Mouse (Mus musculus): ENCODE results near the gene Agt. TPM values are rescaled to one million over a fixed set of nuclear protein-coding genes. Genes with fewer than 3 reads are reported as not detected.

The Agt gene
- polyA plus RNA-seq, 1 experiment from 2014 or later, result 0.15 TPM

DNA sequence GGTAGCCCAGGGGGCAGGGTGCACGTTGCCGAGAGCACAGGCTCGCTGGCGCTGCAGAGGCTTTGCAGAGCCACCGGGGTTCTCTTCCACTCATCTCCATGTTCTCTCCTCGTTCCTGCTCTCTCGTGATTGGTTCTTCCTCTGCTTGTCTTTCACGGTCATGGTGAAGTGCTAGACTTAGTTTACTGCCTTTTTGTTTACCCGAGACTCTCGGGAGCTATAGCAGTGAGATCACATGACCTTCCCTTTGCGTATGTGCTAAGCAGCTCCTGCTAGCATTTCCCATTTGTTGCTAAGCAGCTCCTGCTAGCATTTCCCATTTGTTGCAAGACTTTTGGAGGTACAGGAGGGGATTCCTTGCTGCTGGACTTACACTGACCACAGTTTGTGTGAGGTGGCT, 22.2 kb downstream of the Agt start:
- Histone ChIP-seq H3K27ac (replicated peaks) (no peak overlapping the region), H3K4me1 (no peaks in the 10 kb centered on the region), H3K27me3 (replicated peaks; ENCODE audit: low read depth, poor library complexity, severe bottlenecking) (no peaks in the 10 kb centered on the region), H3K36me3 (replicated peaks) (peaks cover 98% of the 10 kb centered on the region), H3K4me3 (no peak overlapping the region), H3K9me3 (no peaks in the 10 kb centered on the region)
- DNase-seq (ENCODE audit: low spot score), result no peak
- WGBS, result 84% methylated on average over 11 of the region's 11 CpGs

DNA sequence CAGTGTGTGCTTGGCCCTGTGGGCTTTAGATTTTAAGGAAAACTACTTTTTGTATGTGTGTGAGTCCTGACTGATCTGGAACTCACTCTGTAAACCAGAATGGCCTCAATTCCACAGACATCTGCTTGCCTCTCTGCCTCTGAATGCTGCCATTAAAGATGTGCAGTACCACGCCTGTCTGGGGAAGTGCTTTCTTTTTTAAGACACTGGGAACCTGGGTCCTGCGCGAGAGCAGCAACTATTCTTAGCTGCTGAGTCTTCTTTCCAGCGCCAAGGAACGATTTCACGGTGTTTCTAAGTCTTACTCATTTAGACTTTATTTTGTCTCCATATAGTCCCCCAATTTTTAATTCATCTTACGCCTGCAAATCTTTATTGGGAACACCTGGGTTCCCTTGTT, 22.7 kb downstream of the Agt start:
- Histone ChIP-seq H3K4me1 (no peaks in the 10 kb centered on the region), H3K27me3 (replicated peaks; ENCODE audit: low read depth, poor library complexity, severe bottlenecking) (no peaks in the 10 kb centered on the region), H3K4me3 (no peak overlapping the region), H3K27ac (replicated peaks) (no peak overlapping the region), H3K9me3 (no peaks in the 10 kb centered on the region), H3K36me3 (replicated peaks) (peaks cover 98% of the 10 kb centered on the region)
- no peak for DNase-seq (ENCODE audit: low spot score)
- WGBS, result 94% methylated on average over 7 of the region's 7 CpGs

DNA sequence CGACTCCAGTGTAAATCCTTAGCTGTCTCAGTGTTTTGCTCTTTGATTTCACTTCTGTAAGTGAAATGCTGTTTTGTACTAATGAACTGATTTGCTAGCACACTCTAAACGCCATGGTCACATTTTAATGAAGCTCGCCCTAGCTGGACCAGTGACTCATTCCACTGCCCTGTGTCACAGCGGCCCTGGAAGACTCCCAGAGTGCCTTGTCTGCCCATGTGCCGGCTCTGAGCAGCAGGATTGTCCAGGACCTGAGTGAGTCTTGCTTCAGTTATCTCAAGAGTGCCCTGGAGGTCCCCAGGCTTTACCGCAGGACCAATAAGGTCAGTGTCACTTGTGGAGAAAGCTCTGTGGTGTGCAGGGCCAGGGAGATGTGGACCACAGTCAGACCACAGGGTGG, 23.1 kb downstream of the Agt start:
- peaks cover 98% of the 10 kb centered on the region for H3K36me3 ChIP-seq (replicated peaks)
- 92% methylated on average over 6 of the region's 6 CpGs for WGBS
- H3K27ac ChIP-seq (replicated peaks), result no peak overlapping the region

DNA sequence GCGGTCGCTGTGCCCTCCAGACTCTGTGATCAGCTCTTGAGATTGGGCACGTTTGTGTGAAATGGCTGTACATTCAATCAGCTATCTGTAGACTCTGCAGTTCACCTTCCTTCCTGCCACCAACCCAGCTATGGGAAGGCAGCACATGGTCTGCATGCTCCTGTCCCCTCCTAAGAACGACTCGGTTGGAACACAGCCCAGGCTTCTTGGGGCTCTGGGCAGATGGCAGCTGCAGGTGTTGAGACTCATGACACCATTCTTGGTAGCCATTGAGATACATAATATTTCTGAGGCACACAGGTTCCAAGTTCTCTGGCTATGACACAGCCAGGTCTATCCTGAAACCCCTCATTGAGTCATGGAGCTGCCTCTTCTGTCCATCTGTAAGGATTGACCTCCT, 26.2 kb downstream of the Agt start:
- no peaks in the 10 kb centered on the region for H3K4me1 ChIP-seq
- no peaks in the 10 kb centered on the region for H3K9me3 ChIP-seq
- no peak overlapping the region for H3K27ac ChIP-seq (replicated peaks)
- WGBS, result 95% methylated on average over 5 of the region's 5 CpGs
- H3K27me3 ChIP-seq (replicated peaks; ENCODE audit: low read depth, poor library complexity, severe bottlenecking), result no peaks in the 10 kb centered on the region
- H3K4me3 ChIP-seq, result no peak overlapping the region
- DNase-seq (ENCODE audit: low spot score), result no peak
- peaks cover 100% of the 10 kb centered on the region for H3K36me3 ChIP-seq (replicated peaks)

More for the DNA sequence above, 23.1 kb downstream of the Agt start:
- no peaks in the 10 kb centered on the region for H3K4me1 ChIP-seq
- no peaks in the 10 kb centered on the region for H3K9me3 ChIP-seq
- no peaks in the 10 kb centered on the region for H3K27me3 ChIP-seq (replicated peaks; ENCODE audit: low read depth, poor library complexity, severe bottlenecking)
- DNase-seq (ENCODE audit: low spot score), result no peak
- H3K4me3 ChIP-seq, result no peak overlapping the region

DNA sequence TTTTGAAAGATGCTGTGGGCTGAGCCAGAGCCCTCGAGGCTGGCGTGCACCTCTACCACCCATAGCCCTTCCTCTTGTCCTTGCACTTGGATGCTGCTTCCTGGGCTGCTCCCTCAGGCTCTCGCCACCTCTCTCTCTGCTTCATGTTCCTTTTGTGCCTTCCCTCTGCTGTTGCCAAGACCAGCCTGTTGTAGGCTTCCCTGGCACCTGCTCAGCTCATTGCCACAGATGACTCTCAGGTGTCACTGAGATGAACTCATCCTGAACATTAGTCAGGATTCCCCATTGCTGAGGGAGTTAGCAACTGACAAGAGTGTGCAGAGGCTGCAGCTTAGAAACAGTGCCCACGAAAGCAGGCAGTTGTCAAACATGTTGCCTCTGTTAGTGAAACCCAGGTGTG, 27.5 kb downstream of the Agt start:
- H3K4me3 ChIP-seq, result no peak overlapping the region
- H3K4me1 ChIP-seq, result no peaks in the 10 kb centered on the region
- H3K9me3 ChIP-seq, result no peaks in the 10 kb centered on the region
- no peaks in the 10 kb centered on the region for H3K27me3 ChIP-seq (replicated peaks; ENCODE audit: low read depth, poor library complexity, severe bottlenecking)
- no peak overlapping the region for H3K27ac ChIP-seq (replicated peaks)
- DNase-seq (ENCODE audit: low spot score), result no peak
- H3K36me3 ChIP-seq (replicated peaks), result peaks cover 97% of the 10 kb centered on the region
- 95% methylated on average over 4 of the region's 4 CpGs for WGBS

DNA sequence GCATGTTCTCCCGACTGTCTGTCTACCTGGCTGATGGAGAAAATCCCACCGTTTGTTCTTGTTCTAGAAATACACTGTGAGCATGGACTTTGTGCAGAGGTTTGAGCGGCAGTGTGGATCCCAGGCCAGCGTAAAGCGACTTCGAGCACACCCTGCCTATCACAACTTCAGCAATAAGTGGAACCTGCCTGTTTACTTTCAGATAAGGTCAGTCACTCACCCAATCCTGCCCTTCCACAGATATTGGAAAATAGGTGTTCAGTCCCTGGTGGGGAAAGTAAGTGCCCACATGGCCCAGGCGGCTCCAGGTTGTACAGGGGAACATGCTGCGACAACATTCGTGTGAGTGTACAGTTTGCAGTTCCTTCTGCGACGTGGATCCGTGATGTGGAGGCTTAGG, 28.6 kb downstream of the Agt start:
- peaks cover 94% of the 10 kb centered on the region for H3K36me3 ChIP-seq (replicated peaks)
- H3K9me3 ChIP-seq, result no peaks in the 10 kb centered on the region
- no peak overlapping the region for H3K4me3 ChIP-seq

DNA sequence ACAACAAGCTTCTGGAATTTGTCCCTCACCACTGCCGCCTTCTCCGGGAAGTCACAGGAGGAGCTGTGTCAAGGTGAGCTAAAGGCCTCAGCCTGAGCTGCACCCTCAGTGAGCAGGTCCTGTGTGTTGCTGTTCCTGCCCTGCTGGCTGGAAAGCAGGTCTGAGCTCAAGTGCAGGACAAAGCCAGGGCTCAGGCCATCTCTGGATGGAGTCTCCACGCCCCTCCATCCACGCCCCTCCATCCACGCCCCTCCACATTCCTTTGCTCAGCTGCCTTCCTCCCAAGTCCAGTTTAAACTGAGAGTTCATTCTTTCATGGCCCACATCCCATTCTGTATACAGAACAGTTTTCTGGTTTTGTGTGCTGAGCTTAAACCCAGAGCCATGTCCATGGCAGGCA, 34.1 kb downstream of the Agt start:
- WGBS, result 91% methylated on average over 5 of the region's 5 CpGs
- H3K9me3 ChIP-seq, result no peaks in the 10 kb centered on the region
- H3K4me1 ChIP-seq, result no peaks in the 10 kb centered on the region
- H3K4me3 ChIP-seq, result no peak overlapping the region
- no peaks in the 10 kb centered on the region for H3K27me3 ChIP-seq (replicated peaks; ENCODE audit: low read depth, poor library complexity, severe bottlenecking)
- no peak overlapping the region for H3K27ac ChIP-seq (replicated peaks)
- H3K36me3 ChIP-seq (replicated peaks), result peaks cover 92% of the 10 kb centered on the region
- no peak for DNase-seq (ENCODE audit: low spot score)

More for the DNA sequence above, 28.6 kb downstream of the Agt start:
- H3K27me3 ChIP-seq (replicated peaks; ENCODE audit: low read depth, poor library complexity, severe bottlenecking), result no peaks in the 10 kb centered on the region
- H3K4me1 ChIP-seq, result no peaks in the 10 kb centered on the region
- H3K27ac ChIP-seq (replicated peaks), result no peak overlapping the region
- DNase-seq (ENCODE audit: low spot score), result no peak
- WGBS, result 95% methylated on average over 12 of the region's 12 CpGs

DNA sequence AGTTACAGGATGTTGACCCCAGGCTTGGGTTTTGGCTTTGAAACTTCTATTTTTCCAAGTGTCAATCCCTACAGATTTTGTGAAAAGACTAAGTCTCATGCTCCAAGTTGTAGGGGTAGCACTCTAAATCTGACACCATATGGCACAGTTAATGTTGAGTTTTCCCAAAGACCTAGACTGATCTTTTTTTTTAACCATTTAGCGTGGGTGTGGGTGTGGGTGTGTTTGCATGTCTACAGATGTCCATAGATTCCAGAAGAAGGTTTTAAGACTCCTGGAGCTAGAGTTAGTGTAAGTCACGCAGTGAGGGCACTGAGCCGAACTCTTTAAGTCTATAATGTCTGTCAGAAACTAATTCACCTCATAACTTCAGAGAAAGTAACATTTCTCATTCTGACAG, 36.9 kb downstream of the Agt start:
- no peak for DNase-seq (ENCODE audit: low spot score)
- Histone ChIP-seq H3K9me3 (no peaks in the 10 kb centered on the region), H3K27me3 (replicated peaks; ENCODE audit: low read depth, poor library complexity, severe bottlenecking) (no peaks in the 10 kb centered on the region), H3K36me3 (replicated peaks) (peaks cover 88% of the 10 kb centered on the region), H3K4me1 (no peaks in the 10 kb centered on the region), H3K27ac (replicated peaks) (no peak overlapping the region), H3K4me3 (no peak overlapping the region)
- WGBS, result 96% methylated on average over 3 of the region's 3 CpGs

DNA sequence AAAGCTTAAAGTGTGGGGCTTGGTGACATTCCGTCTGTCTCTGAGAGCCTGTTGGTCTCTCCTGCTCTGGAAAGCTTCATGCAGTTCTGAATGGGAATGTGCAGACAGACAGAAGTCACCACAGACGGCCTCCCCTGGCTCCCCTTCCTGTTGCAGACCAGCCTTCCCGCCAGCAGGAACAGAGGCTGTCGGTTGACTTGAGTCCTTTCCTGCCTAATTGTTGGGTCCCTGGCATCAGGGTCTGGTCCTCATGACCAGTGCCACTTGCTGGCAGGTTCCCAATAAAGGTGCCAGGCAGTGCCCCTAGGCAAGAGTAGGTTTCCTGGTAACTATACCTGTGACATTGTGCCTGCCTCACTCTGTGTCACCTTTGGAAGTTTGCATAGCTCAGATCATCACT, 38.5 kb downstream of the Agt start:
- peaks cover 95% of the 10 kb centered on the region for H3K36me3 ChIP-seq (replicated peaks)

DNA sequence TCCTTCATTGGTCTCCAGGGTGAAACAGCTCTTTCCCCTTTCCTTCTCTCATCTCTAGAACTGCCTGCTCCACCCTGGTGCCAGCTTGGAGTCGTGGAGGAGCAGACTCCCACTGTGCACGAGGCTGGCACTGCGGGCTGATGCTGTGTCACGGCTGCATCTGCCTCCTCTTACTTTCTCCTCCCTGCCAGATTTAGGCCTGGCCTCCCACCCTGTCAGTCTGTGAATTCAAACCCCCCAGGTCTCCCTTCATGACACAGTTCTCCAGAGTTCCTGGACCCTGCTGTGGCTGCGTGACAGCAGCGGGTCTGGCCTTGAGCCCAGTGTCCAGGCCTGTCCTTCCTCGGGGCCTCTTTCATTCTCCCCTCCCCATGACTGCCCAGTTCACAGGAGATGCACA, 39.0 kb downstream of the Agt start:
- Histone ChIP-seq H3K9me3 (no peaks in the 10 kb centered on the region), H3K4me3 (no peak overlapping the region), H3K4me1 (no peaks in the 10 kb centered on the region), H3K36me3 (replicated peaks) (peaks cover 95% of the 10 kb centered on the region), H3K27me3 (replicated peaks; ENCODE audit: low read depth, poor library complexity, severe bottlenecking) (no peaks in the 10 kb centered on the region), H3K27ac (replicated peaks) (no peak overlapping the region)
- WGBS, result 92% methylated on average over 7 of the region's 7 CpGs
- no peak for DNase-seq (ENCODE audit: low spot score)

More for the DNA sequence above, 38.5 kb downstream of the Agt start:
- no peak overlapping the region for H3K27ac ChIP-seq (replicated peaks)
- H3K4me1 ChIP-seq, result no peaks in the 10 kb centered on the region
- DNase-seq (ENCODE audit: low spot score), result no peak
- WGBS, result 84% methylated on average over 4 of the region's 4 CpGs
- H3K4me3 ChIP-seq, result no peak overlapping the region
- no peaks in the 10 kb centered on the region for H3K9me3 ChIP-seq
- no peaks in the 10 kb centered on the region for H3K27me3 ChIP-seq (replicated peaks; ENCODE audit: low read depth, poor library complexity, severe bottlenecking)

DNA sequence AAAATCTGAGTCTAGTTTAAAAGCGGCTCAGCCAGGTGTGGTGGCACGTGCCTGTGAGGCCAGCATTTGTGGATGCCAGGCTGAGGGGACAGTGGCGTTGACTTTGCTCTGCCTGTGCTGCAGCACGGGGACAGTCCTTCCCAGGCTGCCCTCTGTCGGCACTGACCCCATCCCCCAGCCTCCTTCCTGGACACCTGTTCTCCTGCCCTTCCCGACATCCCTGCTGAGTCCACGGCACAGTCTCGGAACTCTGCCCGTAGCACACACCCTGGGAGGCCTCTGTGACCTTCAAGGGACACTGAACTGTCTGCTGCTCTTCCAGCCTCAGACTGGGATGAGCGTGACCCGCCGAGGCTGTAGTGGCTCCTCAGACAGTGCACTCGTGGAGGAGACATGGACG, 39.4 kb downstream of the Agt start:
- H3K4me3 ChIP-seq, result no peak overlapping the region
- no peaks in the 10 kb centered on the region for H3K4me1 ChIP-seq
- 88% methylated on average over 14 of the region's 14 CpGs for WGBS
- H3K27ac ChIP-seq (replicated peaks), result no peak overlapping the region
- H3K36me3 ChIP-seq (replicated peaks), result peaks cover 93% of the 10 kb centered on the region
- H3K27me3 ChIP-seq (replicated peaks; ENCODE audit: low read depth, poor library complexity, severe bottlenecking), result no peaks in the 10 kb centered on the region
- no peak for DNase-seq (ENCODE audit: low spot score)
- no peaks in the 10 kb centered on the region for H3K9me3 ChIP-seq

DNA sequence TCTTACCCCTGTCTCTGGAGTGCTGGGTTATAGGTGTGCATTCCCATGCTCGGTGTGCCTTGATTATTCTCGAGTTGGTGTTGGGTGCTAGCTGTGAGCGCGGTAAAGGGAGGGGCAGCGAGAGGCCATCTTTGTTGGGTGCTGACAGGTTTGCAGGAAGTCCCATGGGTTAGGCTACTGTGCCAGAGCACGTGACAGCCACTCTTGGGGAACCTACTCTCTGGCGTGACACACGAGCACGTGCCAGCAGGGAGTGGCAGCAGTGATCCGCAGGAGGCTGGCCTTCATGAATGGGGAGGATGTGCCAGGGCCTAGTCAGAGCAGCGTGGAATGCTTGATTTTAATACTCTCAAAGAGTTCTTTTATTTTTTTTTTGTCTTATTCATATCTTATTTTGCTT, 43.2 kb downstream of the Agt start:
- Histone ChIP-seq H3K4me1 (peaks cover 11% of the 10 kb centered on the region), H3K27me3 (replicated peaks; ENCODE audit: low read depth, poor library complexity, severe bottlenecking) (no peaks in the 10 kb centered on the region), H3K27ac (replicated peaks) (no peak overlapping the region), H3K4me3 (no peak overlapping the region), H3K9me3 (no peaks in the 10 kb centered on the region), H3K36me3 (replicated peaks) (peaks cover 64% of the 10 kb centered on the region)
- DNase-seq (ENCODE audit: low spot score), result no peak
- WGBS, result 94% methylated on average over 11 of the region's 11 CpGs

DNA sequence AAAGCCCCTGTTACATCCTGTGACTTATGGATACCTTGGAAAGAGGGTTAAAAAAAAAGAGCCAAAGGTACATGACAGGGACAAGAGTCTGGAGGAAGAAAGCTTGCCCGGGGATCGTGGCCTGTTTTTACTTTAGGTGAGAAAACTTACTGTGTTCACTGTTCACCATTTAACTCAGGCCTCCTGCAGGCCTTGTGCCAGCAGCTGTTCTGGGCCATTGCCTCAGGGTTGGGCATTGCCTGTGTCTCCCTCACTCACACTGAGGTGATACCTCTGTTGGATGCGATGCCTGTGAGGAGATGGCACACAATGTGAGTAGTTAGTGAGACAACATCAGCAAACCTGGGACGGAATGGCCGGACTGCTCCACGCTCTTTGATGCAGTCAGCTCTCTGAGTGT, 47.6 kb downstream of the Agt start:
- WGBS, result 91% methylated on average over 6 of the region's 6 CpGs
- no peak for DNase-seq (ENCODE audit: low spot score)
- Histone ChIP-seq H3K36me3 (replicated peaks) (peaks cover 25% of the 10 kb centered on the region), H3K27me3 (replicated peaks; ENCODE audit: low read depth, poor library complexity, severe bottlenecking) (no peaks in the 10 kb centered on the region; the same call in 1 of the 2 replicates), H3K4me1 (peaks cover 15% of the 10 kb centered on the region), H3K9me3 (no peaks in the 10 kb centered on the region), H3K4me3 (peak overlapping the region; percentile 93), H3K27ac (replicated peaks) (no peak overlapping the region)
